Mouse (Mus musculus) embryonic fibroblast, embryonic 13.5 days (primary cell): ENCODE measurements around the gene Adgrd1. TPM values are rescaled to one million over a fixed set of nuclear protein-coding genes. Genes with fewer than 3 reads are reported as not detected.

Experiments used
- H3K27ac ChIP-seq: 2 replicates; pipeline ENCODE4 v1.5.1; 2012; ENCODE audit warnings: low read length, control low read depth, inconsistent platforms; ENCODE audit not compliant: insufficient read depth
- H3K4me1 ChIP-seq: 2 replicates; pipeline ENCODE4 v1.6.1; 2011; ENCODE audit warnings: low read length; ENCODE audit not compliant: control insufficient read depth, insufficient read depth
- H3K4me3 ChIP-seq: 2 replicates; pipeline ENCODE4 v1.5.1; 2011; ENCODE audit warnings: mild to moderate bottlenecking, control low read depth, low read length; ENCODE audit not compliant: insufficient read depth
- CTCF ChIP-seq: IDR thresholded peaks from 2 replicates; pipeline ENCODE4 v1.5.1; 2011; ENCODE audit warnings: mild to moderate bottlenecking, control low read depth, low read length, moderate library complexity, borderline replicate concordance; ENCODE audit not compliant: insufficient read depth
- POLR2A ChIP-seq: IDR thresholded peaks from 2 replicates; pipeline ENCODE4 v1.6.1; 2011; ENCODE audit warnings: low read depth, mild to moderate bottlenecking, control low read depth, low read length, moderate library complexity
- polyA plus RNA-seq: library from polyadenylated mRNA; stranded (reverse); fragments of >200 nt; gene quantifications from 2 replicates; pipeline ENCODE4 v1.2.4, GENCODE M21; 2011; ENCODE audit warnings: low read depth; ENCODE audit not compliant: missing spikeins, insufficient read length

The Adgrd1 gene
- polyA plus RNA-seq, 1 experiment = 2.5 TPM

DNA sequence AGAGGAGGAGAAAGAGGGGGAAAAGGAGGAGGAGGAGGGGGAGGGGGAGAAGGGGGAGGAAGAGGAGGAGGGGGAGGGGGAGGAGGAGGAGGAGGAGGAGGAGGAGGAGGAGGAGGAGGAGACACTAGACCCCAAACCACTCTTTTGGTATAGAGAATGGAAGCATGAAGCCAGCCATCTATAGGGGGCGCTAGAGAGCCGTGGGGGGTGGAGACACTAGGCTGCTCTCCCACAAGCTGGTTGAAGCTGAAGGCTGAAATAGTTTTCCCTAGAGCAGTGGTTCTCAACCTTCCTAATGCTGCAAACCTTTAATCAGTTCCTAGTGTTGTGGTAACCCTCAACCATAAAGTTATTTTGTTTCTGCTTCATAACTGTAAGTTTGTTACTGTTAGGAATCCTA, 89.7 kb downstream of the Adgrd1 start:
- peaks cover 3% of the 10 kb centered on the region; the same call in 1 of the 2 replicates for H3K4me1 ChIP-seq
- no peak for TF ChIP-seq CTCF
- no peak for TF ChIP-seq POLR2A
- no peak overlapping the region for H3K27ac ChIP-seq
- no peak overlapping the region for H3K4me3 ChIP-seq

DNA sequence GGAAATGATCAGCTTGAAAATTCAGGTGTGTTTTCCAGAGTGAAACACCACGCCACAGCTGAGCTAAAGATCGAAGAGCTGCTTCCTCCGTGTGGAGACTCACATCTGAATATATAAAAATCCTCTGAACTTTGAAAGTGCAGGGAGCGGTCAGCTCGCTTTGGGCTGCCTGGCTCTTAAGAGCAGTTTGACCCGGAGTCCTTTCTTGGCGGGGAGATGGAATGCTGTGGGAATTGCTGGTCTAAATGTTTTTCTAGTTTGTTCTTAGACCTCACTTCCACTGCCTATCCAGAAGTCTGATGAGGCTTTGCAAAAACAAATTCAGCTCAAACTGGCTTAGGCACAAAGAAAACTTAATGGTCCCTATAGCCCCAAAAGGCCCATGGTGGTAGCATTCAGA, 90.4 kb downstream of the Adgrd1 start:
- no peak overlapping the region for H3K4me3 ChIP-seq
- TF ChIP-seq POLR2A = no peak
- no peak for TF ChIP-seq CTCF
- H3K4me1 ChIP-seq = peaks cover 3% of the 10 kb centered on the region; the same call in 1 of the 2 replicates
- no peak overlapping the region for H3K27ac ChIP-seq

DNA sequence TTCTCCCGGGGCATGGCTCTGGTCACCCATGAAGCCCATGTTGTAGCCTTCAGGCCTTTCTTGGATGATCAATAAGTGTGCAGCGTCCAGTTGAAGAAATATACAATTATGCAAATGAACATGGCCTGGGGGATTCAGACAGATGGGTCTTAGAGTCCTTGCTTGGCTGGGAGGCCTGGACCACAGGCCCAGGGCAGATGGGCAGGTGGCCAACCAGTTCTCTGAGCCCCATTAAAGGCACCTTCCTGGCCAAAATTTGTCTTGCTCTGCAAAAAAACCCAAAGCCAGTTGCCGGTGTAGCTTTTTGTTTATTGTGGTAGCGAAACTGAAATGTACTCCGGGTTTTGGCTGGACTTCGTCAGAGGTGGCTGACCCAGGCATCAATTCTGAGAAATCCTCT, 92.5 kb downstream of the Adgrd1 start:
- peaks cover 3% of the 10 kb centered on the region; the same call in 1 of the 2 replicates for H3K4me1 ChIP-seq
- TF ChIP-seq CTCF = no peak
- TF ChIP-seq POLR2A = no peak
- no peak overlapping the region for H3K4me3 ChIP-seq
- H3K27ac ChIP-seq = no peak overlapping the region

DNA sequence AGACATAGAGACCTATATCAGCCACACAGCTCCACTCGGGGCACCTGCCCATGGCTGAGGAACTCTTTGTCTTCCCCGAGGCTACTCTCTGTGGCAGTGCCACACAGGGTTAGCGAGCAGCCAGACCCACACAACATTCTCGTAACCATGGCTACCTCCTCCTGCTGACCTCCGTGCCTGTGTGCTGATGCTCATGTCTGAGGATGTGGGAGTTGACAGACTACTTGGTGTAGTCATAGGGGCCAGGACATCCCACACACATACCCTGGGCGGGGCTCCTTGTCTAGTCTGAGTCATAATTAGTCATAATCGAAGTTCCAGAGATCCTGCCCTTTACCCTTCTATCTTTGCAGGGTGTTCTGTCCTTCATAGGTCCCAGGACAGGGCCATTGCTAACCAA, 93.5 kb downstream of the Adgrd1 start:
- no peak for TF ChIP-seq POLR2A
- TF ChIP-seq CTCF = no peak
- no peak overlapping the region for H3K27ac ChIP-seq
- H3K4me3 ChIP-seq = no peak overlapping the region
- peaks cover 3% of the 10 kb centered on the region; the same call in 1 of the 2 replicates for H3K4me1 ChIP-seq

DNA sequence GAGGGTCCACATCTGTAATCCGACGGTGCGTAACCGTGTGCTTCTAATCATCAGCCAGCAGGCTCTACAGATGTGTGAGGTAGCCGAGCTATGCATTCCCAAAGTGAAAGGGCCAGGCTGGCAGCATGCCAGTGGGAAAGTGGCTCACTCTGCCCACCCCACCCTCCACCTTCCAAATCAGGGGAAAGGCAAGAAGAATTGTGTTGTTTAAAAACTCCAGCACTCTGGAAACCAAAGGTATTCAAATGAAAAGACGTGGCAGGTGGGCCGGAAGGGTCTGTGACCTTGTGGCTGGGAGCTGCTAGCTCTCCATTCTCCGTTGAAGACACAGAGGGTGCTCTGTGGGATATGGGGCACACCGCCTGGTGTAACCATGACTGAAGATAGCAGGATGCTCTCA, 100.0 kb downstream of the Adgrd1 start:
- H3K4me1 ChIP-seq = no peaks in the 10 kb centered on the region
- TF ChIP-seq POLR2A (no peak), CTCF (no peak)
- H3K27ac ChIP-seq = no peak overlapping the region
- no peak overlapping the region for H3K4me3 ChIP-seq

DNA sequence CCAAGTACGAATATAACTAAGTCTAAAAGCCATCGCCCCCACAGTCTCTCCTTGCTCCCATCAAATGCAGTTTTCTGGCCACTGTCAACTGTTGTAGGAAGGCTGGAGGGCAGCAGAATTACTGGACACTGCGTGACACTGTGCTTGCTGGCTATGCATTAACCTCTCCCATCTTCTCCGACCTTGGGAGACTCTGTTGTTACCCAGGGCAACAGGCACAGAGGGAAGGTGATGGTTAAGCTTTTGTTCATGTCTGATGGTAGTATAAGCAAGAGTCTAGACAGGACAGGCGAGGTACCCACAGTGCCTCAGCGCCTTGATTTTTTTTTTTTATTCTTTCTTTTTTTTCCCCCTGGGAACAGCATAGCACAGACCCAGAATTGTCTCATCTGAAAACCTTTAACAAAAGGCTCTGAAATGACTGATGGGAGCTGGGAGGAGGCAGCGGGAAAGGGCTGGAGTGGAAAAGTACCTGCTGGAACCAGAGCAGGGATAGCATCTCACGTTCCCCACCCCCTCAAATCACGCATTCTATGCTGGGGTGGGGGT, 100.5 kb downstream of the Adgrd1 start:
- no peaks in the 10 kb centered on the region for H3K4me1 ChIP-seq
- no peak overlapping the region for H3K4me3 ChIP-seq
- no peak overlapping the region for H3K27ac ChIP-seq
- TF ChIP-seq POLR2A = no peak
- TF ChIP-seq CTCF = no peak

DNA sequence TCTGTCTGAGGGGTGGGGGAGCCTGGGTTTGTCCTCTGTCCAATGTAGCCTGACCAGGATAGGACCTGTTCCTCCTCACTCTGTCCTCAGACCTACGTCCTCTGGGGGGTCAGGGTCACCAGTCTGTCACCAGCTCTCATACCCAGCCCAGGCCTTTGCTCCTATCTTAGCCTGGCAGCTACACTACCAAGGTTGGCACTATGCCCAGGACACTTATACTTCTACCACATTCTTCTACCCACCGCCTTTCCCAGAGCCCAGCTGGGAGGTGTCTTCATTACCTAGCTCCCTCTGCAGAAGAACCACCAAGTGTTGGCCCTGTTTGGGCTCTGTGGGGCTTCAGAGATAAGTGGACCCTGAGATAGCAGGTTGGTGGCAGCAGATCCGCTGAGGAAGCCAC, 103.6 kb downstream of the Adgrd1 start:
- no peak for TF ChIP-seq POLR2A
- TF ChIP-seq CTCF = no peak
- no peak overlapping the region for H3K27ac ChIP-seq
- no peaks in the 10 kb centered on the region for H3K4me1 ChIP-seq
- no peak overlapping the region for H3K4me3 ChIP-seq

DNA sequence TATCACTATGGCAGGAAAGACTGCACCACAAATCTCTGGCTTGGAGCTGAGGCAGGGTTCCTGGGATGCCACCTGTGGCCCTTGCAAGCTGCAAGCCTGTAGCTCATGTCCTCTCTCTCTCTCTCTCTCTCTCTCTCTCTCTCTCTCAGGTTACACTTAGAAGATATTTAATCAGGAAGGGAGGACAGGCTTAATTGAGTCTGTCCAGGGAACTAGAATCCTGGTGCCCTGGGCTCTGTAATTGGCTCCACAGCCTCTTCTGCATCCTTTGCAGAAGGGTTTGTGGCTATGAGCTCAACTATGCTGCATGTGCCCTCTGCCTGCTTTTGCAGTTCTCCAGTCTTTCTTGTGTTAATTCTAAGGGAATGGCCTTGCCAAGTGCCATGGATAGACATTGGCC, 111.7 kb downstream of the Adgrd1 start:
- no peak for TF ChIP-seq POLR2A
- TF ChIP-seq CTCF = no peak
- no peaks in the 10 kb centered on the region for H3K4me1 ChIP-seq
- no peak overlapping the region for H3K27ac ChIP-seq

DNA sequence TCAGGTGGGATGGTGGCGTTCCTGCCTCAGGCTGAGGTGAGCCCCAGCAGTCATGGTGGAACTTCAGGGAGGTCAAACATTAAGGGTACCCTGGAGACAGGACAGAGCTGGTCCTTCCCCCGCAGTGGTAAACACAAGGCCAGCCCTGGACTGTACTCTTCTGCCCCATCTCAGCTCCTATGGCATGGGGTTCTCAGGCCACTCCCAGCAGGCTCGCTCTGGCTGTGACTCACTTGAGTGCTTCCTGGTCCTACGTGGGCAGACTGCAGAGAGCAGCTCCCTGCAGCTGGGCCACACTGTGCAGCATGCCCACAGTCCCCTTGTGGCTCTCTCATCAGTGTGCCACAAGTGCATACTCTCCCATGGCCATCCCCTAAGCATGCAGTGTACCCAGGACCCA, 112.3 kb downstream of the Adgrd1 start:
- TF ChIP-seq CTCF = no peak
- TF ChIP-seq POLR2A = no peak
- Histone ChIP-seq H3K4me1 (no peaks in the 10 kb centered on the region), H3K4me3 (no peak overlapping the region), H3K27ac (no peak overlapping the region)

More for the DNA sequence above, 111.7 kb downstream of the Adgrd1 start:
- H3K4me3 ChIP-seq = no peak overlapping the region

DNA sequence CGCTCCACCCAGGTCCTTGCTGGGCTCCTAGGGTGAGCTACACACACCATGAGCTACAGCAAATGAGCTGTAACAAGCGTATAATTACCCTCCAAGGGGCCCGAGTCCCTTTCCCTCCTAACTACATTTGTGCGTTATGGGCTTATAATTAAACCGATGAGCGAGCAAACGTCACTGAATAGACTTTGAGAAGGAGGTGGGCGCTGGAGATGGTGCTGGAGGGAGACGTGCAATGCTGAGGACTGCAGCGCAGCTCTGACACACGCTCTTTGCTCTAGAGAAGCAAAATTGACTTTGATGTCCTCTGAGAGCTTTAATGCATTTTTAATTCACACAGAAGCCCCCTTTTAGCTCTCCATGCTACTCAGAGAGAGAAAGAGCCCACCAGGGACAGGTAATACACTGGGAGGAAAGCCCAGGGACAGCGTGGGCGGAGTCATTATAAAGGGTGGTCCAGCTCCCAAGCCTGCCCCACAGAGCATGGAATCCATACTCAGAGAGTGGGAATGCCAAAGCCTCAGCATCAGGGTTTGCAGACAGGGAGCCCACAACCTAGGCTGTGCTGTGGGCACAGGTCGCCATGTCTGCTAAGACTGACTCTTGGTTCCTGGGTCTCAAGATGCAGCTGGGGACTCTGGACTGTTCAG, 115.0 kb downstream of the Adgrd1 start:
- TF ChIP-seq CTCF (no peak), POLR2A (no peak)
- Histone ChIP-seq H3K4me1 (no peaks in the 10 kb centered on the region), H3K27ac (no peak overlapping the region), H3K4me3 (no peak overlapping the region)

DNA sequence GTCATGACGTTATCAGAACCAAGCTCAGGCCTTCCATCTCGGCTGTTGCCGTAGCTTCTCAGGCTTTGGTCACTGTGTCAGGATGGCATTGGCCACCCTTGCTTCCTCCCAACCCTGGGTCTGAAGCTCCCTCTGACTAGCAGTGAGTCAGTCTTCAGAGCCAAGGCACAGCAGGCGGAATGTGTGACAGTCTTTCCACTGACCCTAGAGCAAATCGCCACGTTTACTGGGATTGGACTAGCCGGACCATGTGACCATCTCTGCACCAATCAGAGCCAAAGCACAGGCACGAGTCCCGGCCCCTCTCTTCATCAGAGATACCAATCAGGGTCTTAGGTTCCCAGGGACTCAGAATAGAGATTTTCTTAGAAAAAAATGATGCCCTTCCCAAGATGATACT, 117.5 kb downstream of the Adgrd1 start:
- no peak overlapping the region for H3K4me3 ChIP-seq
- no peaks in the 10 kb centered on the region; the same call in 1 of the 2 replicates for H3K4me1 ChIP-seq
- H3K27ac ChIP-seq = no peak overlapping the region
- TF ChIP-seq POLR2A = no peak
- no peak for TF ChIP-seq CTCF
